Mouse (Mus musculus) NIH3T3 (cell line): ENCODE results near the gene Spryd3.

ENCODE experiments used
- DNase-seq: peaks from one replicate; pipeline ENCODE4 v3.0.0-alpha.2; 2012; ENCODE audit warnings: low read depth

Gene Spryd3

GRCm38 (mm10) chr15:102070476-102071467, 65.3 kb downstream of the Spryd3 start:
- DNase-seq: no peak
